Mouse (Mus musculus): ENCODE data around the gene Sppl2a.
"Not testable (repeated sequence)": the region's sequence is repeated elsewhere in the genome, so short reads cannot be mapped to it uniquely, and the experiment has no call there.

Sppl2a gene

GRCm38 (mm10) chr2:126896941-126897340 lies 36.1 kb downstream of the Sppl2a start:
- DNase-seq (ENCODE audit: low spot score in 2 of 2): no peak

DNA sequence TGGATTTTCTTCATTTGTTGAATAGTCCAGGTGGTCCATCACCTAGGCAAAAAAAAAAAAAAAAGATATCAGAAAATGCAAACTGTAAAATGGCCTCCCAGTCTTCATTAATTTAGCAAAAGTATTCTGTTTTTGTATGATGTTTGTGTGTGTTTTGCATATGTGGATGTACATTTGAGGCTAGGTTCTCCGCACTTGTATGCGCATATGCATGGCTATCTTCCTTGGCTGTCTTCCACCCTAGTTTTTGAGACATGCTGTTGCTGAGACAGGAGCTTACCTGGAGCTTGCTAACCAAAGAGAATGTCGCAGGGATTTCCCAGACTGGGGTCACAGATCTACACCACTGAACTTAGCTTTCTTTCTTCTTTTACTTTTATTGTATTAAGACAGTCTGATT lies 38.8 kb downstream of the Sppl2a start:
- DNase-seq (ENCODE audit: low spot score in 2 of 2): no peak

GRCm38 (mm10) chr2:126892316-126892715 lies 40.7 kb downstream of the Sppl2a start:
- no peak for DNase-seq (ENCODE audit: low spot score in 2 of 2)

GRCm38 (mm10) chr2:126891743-126892142 lies 41.3 kb downstream of the Sppl2a start:
- DNase-seq (ENCODE audit: low spot score in 2 of 2): no peak

GRCm38 (mm10) chr2:126887141-126887540 lies 45.9 kb downstream of the Sppl2a start:
- DNase-seq (ENCODE audit: low spot score in 2 of 2): no peak

DNA sequence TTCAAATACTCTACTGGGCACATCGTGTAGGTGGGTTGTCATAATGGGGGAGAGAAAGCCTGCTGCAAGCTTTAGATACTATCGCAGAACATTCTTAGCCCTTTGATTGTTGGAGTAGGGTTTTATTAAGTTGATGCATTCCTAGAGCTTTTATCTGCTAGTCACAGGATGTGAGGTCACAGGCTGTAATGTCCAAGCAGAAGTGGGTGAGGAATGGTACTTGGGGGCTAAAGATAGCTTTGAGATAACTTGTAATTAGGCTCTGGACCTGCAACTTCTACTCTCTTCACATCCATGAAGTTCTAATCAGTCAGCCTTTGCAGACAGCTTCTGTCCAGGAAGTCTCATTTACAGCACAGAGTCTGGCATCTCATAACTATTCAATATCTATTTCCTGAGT lies 47.2 kb downstream of the Sppl2a start:
- DNase-seq (ENCODE audit: low spot score in 2 of 2): no peak

DNA sequence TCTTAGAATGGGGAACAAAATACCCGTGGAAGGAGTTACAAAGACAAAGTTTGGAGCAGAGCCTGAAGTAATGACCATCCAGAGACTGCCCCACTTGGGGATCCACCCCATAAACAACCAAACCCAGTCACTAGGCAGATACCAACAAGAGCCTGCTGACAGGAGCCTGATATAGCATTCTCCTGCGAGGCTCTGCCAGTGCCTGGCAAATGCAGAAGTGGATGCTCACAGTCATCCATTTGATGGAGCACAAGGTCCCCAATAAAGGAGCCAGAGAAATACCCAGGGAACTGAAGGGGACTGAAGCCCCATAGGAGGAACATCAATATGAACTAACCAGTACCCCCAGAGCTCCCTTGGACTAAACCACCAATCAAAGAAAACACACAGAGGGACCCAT lies 50.3 kb downstream of the Sppl2a start:
- not testable (repeated sequence) for DNase-seq (ENCODE audit: low spot score in 2 of 2)

DNA sequence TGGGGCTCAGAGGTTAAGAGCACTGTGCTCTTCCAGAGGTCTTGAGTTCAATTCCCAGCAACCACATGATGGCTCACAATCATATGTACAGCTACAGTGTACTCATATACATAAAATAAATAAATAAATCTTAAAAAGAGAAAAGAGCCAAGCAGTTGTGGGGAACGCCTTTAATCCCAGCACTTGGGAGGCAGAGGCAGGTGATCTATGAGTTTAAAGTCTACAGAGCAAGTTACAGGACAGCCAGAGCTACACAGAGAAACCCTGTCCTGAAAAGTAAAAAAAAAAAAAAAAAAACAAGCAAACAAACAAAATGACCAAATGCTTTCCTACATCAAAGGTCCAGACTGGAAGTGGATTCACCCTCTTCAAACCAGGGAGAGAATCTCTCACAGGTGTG lies 55.0 kb downstream of the Sppl2a start:
- DNase-seq (ENCODE audit: low spot score in 2 of 2): no peak

DNA sequence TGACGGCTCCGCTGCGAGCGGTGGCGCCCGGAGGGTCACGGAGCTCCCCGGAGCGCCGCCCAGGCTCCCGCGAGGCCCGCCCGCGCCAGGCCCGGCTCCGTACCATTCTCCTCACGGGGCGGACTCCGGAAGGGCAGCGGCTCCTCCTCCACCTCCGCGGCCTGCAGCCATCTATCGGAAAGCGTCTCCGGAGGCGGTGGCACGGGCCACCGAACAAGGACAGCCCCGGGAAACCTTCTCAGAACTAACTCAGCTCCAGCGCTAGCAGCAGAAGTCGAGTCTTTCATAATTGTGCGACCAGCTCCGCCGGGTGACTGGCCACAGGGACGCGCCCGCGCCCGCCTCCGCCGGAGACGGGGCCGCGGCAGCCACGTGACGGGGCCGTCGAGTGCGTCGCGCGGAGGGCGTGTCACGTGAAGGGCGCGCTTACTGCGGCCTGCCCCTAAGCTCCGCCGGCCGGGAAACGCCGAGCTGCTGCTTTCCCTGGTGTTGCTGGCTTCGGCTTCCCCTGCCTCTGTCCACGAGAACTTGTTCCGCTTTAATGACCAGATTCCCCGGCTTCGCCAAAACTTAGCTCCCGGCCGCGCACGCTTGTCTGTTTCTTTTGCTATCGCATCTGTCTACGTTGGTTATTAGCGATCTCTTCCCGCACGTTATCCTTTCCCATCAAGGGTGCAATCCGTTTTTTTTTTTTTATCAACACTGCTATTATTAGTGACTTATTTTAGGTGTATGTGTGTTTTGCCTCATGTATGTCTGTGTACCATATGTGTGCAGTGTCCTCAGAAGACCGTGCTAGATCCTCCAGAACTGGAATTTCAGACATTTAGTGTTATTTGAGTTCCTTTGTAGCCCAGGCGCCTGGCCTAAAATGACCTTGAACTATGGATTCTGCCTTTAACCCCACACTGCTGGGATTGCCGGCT lies 56.9 kb downstream of the Sppl2a start, which contains the start of gene Trpm7:
TSS of gene Trpm7 (minus strand) at position 360 of the 926 bp plus-strand sequence.
- DNase-seq (ENCODE audit: low spot score in 2 of 2): peak; percentile 86 to 88

- peak; percentile 18 to 23 for DNase-seq (ENCODE audit: low spot score in 2 of 2)
Observed at GRCm38 (mm10) chr2:126875516-126875835, 57.6 kb downstream of the Sppl2a start.

DNA sequence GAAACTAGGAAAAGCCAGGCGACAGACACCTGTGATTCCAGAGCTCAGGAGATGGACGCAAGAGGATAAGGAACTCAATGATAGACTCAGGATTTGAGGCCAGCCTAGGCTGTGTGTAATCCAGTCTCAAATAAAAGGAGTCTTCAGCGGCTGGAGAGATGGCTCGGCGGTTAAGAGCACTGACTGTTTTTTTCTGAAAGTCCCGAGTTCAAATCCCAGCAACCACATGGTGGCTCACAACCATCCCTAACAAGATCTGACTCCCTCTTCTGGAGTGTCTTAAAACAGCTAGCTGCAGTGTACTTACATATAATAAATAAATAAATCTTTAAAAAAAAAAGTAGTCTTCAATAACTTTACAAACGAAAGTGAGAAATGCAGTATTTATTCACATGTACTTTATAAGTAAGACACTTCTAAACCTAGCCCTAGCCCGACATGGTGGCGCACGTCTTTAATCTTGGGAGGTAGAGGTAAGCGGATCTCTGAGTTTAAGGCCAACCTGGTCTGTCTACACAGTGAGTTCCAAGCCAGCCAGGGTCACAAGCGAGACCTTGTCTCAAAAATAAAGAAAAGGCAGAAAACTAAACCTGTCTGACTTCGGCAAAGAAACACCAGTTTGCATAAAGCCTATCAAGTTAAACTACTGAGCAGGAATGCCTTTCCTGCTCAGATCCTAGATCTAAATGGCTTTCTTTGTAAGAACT lies 58.1 kb downstream of the Sppl2a start:
- no peak for DNase-seq (ENCODE audit: low spot score in 2 of 2)

- no peak for DNase-seq (ENCODE audit: low spot score in 2 of 2)
Observed at GRCm38 (mm10) chr2:126866301-126866700, 66.7 kb downstream of the Sppl2a start.

DNA sequence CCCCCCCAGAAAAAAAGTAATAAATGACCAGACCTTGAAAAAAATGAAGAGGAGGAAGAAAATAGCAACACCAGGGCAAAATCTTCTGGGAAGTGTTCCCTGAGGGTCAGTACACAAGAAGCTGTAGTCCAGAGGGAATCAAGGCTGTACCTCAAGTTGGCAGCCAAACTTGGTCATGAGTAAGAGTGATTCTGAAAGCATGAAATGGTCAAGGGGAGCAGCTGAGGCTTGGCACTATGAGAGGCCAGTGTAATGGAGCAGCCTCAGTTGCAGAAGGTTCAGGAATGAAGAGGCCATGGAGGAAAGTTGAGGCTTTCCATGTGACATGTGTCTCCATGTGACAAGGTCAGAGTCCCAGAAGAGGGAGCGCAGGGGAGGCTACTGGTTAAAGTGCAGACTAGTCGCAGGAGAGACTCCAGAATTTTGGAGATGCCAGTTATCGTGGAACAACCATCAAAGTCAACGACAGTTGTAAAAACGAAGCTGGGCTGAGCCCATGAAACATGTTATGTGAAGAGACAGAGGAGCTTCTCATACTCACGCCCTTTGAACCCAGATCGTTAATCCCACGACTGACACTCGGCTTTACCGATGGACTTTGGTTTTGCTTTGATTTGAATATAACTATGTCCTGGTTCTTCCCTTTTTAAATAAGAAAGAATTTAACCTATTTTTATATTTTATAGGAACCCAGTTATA lies 67.4 kb downstream of the Sppl2a start:
- DNase-seq (ENCODE audit: low spot score in 2 of 2): no peak

- DNase-seq (ENCODE audit: low spot score in 2 of 2): no peak
Observed at GRCm38 (mm10) chr2:126865026-126865425, 68.0 kb downstream of the Sppl2a start.

DNA sequence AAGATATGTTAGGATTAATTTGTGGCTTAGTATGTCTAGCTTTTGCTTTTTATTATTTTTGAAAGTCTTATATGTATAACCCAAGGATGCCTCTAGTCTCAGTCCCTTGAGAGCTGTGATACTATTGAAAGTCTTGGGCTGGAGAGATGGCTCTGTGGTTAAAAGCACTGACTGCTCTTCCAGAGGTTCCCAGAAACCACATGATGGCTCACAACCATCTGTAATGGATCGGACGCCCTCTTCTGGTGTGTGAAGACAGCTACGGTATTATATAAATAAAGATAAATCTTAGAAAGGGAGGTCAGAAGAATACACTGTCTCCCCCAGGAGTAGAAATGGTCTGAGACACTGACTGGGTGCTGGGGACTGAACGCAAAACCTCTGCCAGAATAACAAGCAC lies 88.3 kb downstream of the Sppl2a start:
- no peak for DNase-seq (ENCODE audit: low spot score in 2 of 2)
